Mouse (Mus musculus): ENCODE results near the gene Ttc28. TPM values are rescaled to one million over a fixed set of nuclear protein-coding genes. Genes with fewer than 3 reads are reported as not detected.

Gene Ttc28
- total and polyA plus RNA-seq, 3 experiments = 0.21 to 0.89 (median 0.28) TPM

DNA sequence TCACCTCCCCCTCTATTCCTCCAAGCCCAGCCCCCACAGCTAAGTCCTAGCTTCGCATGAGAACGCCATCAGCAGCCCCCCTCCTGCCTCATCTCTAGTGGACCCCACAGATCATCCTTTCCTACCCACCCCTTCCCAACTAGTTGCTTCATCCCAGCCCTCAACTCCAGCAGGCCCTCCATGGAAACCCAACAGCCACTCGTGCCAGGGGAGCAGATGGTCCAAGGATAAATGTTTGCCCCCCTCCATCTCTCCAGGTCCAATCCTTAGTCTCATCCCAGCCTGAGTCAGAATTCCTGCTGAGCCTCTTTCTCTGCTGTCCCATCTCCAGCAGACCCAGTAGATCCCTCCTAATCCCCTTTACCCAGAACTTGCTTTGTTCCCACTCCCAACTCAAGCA lies 36.6 kb downstream of the Ttc28 start:
- H3K4me3 ChIP-seq (replicated peaks in 1 of 3; ENCODE audit: low read depth in 2 of 3, low read length in 2 of 3, poor library complexity in 1 of 3) = no peak overlapping the region
- TF ChIP-seq USF2 (conservative IDR thresholded peaks at IDR 0.05; ENCODE audit: low read depth, low read length) (no peak), ZKSCAN1 (IDR thresholded peaks at IDR 0.05; ENCODE audit: borderline replicate concordance, low read depth, low read length) (no peak), MEF2A (IDR thresholded peaks at IDR 0.05; ENCODE audit: borderline replicate concordance, low read depth, low read length) (no peak), RAD21 (IDR thresholded peaks at IDR 0.05; ENCODE audit: low read depth, low read length) (no peak), JUN (IDR thresholded peaks at IDR 0.05; ENCODE audit: insufficient read depth, low read depth, low read length) (no peak), USF1 (IDR thresholded peaks at IDR 0.05; ENCODE audit: low read depth, low read length) (no peak), BHLHE40 (IDR thresholded peaks at IDR 0.05; ENCODE audit: low read depth, low read length) (no peak), MXI1 (IDR thresholded peaks at IDR 0.05; ENCODE audit: low read depth, low read length) (no peak), EP300 (IDR thresholded peaks at IDR 0.05; ENCODE audit: low read length) (no peak), SIN3A (IDR thresholded peaks at IDR 0.05; ENCODE audit: low read length) (no peak), TCF12 (IDR thresholded peaks at IDR 0.05; ENCODE audit: low read depth, low read length) (no peak), PAX5 (IDR thresholded peaks at IDR 0.05; ENCODE audit: low read length) (no peak), CTCF (conservative IDR thresholded peaks at IDR 0.05 in 1 of 2, IDR thresholded peaks at IDR 0.05 in 1 of 2; ENCODE audit: low read depth in 2 of 2, low read length in 2 of 2) (no peak)
- no peak overlapping the region for H3K4me2 ChIP-seq (ENCODE audit: insufficient read depth, low read depth, poor library complexity, severe bottlenecking)
- dilution Hi-C loops (cut with MboI; ENCODE audit: extremely low pct_ligation_motif_present, extremely low pct_unique_long_range_greater_than_20kb, low sequenced_read_pairs) = no loop called here
- H3K27me3 ChIP-seq (replicated peaks) = no peaks in the 10 kb centered on the region
- H3K4me1 ChIP-seq (ENCODE audit: control insufficient read depth in 1 of 2, insufficient read depth in 2 of 2) = no peaks in the 10 kb centered on the region
- no peak for DNase-seq (ENCODE audit: extremely low read depth)
- H3K79me2 ChIP-seq (replicated peaks; ENCODE audit: control insufficient read depth, extremely low read depth, insufficient read depth, poor library complexity, severe bottlenecking) = no peaks in the 10 kb centered on the region
- no peaks in the 10 kb centered on the region for H3K36me3 ChIP-seq (replicated peaks in 1 of 2; ENCODE audit: control insufficient read depth in 1 of 2, insufficient read depth in 1 of 2, low read length in 1 of 2)
- in situ Hi-C loops (cut with MboI; ENCODE audit: low pct_ligation_motif_present, low pct_unique_long_range_greater_than_20kb, low sequenced_read_pairs) = no loop called here
- H3K9me3 ChIP-seq (replicated peaks; ENCODE audit: low read length) = no peaks in the 10 kb centered on the region
- H3K9ac ChIP-seq (ENCODE audit: insufficient read depth, low read depth) = no peak overlapping the region
- no peak overlapping the region for H3K27ac ChIP-seq (ENCODE audit: insufficient read depth, low read depth)

DNA sequence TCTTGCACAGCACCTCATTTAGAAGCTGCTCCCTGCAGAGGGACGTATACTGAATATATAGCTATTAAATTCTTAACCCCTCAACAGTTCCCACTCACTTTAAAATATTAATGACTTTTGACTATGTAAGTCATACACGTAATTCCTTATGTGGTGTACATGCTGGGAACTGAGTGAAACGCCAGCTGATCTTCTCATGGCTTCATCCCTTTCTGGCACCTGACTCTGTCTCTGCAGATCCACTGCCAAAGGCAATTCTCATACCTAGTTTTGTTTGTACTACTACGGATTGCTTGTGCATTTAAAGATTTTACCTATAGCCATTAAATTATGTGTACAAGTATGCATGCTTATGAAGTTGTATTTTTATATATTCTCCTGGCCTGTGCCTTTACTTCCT lies 39.9 kb downstream of the Ttc28 start:
- Histone ChIP-seq H3K4me3 (replicated peaks in 1 of 3; ENCODE audit: low read depth in 2 of 3, low read length in 2 of 3, poor library complexity in 1 of 3) (no peak overlapping the region), H3K36me3 (replicated peaks in 1 of 2; ENCODE audit: control insufficient read depth in 1 of 2, insufficient read depth in 1 of 2, low read length in 1 of 2) (no peaks in the 10 kb centered on the region), H3K9me3 (replicated peaks; ENCODE audit: low read length) (no peaks in the 10 kb centered on the region), H3K9ac (ENCODE audit: insufficient read depth, low read depth) (no peak overlapping the region), H3K27me3 (replicated peaks) (no peaks in the 10 kb centered on the region), H3K79me2 (replicated peaks; ENCODE audit: control insufficient read depth, extremely low read depth, insufficient read depth, poor library complexity, severe bottlenecking) (no peaks in the 10 kb centered on the region), H3K4me2 (ENCODE audit: insufficient read depth, low read depth, poor library complexity, severe bottlenecking) (no peak overlapping the region), H3K27ac (ENCODE audit: insufficient read depth, low read depth) (no peak overlapping the region), H3K4me1 (ENCODE audit: control insufficient read depth in 1 of 2, insufficient read depth in 2 of 2) (no peaks in the 10 kb centered on the region)
- dilution Hi-C loops (cut with MboI; ENCODE audit: extremely low pct_ligation_motif_present, extremely low pct_unique_long_range_greater_than_20kb, low sequenced_read_pairs) = no loop called here
- no peak for DNase-seq (ENCODE audit: extremely low read depth)
- no peak for TF ChIP-seq MYC (IDR thresholded peaks at IDR 0.05; ENCODE audit: low read depth, low read length)
- TF ChIP-seq MEF2A (IDR thresholded peaks at IDR 0.05; ENCODE audit: borderline replicate concordance, low read depth, low read length) = no peak
- no peak for TF ChIP-seq SIN3A (IDR thresholded peaks at IDR 0.05; ENCODE audit: low read length)
- no peak for TF ChIP-seq ZC3H11A (IDR thresholded peaks at IDR 0.05; ENCODE audit: low read depth, low read length)
- no peak for TF ChIP-seq MAX (IDR thresholded peaks at IDR 0.05; ENCODE audit: low read length)
- TF ChIP-seq NELFE (IDR thresholded peaks at IDR 0.05; ENCODE audit: low read depth, low read length) = no peak
- TF ChIP-seq ZNF384 (IDR thresholded peaks at IDR 0.05; ENCODE audit: low read depth, low read length) = no peak
- TF ChIP-seq CHD2 (IDR thresholded peaks at IDR 0.05; ENCODE audit: low read length) = no peak
- TF ChIP-seq RAD21 (IDR thresholded peaks at IDR 0.05; ENCODE audit: low read depth, low read length) = no peak
- no peak for TF ChIP-seq MXI1 (IDR thresholded peaks at IDR 0.05; ENCODE audit: low read depth, low read length)
- no peak for TF ChIP-seq EP300 (IDR thresholded peaks at IDR 0.05; ENCODE audit: low read length)
- no peak for TF ChIP-seq PAX5 (IDR thresholded peaks at IDR 0.05; ENCODE audit: low read length)
- no peak for TF ChIP-seq MAZ (IDR thresholded peaks at IDR 0.05; ENCODE audit: low read depth, low read length)
- TF ChIP-seq USF2 (conservative IDR thresholded peaks at IDR 0.05; ENCODE audit: low read depth, low read length) = no peak
- no peak for TF ChIP-seq JUN (IDR thresholded peaks at IDR 0.05; ENCODE audit: insufficient read depth, low read depth, low read length)
- TF ChIP-seq RCOR1 (conservative IDR thresholded peaks at IDR 0.05; ENCODE audit: low read depth, low read length) = no peak
- TF ChIP-seq CTCF (conservative IDR thresholded peaks at IDR 0.05 in 1 of 2, IDR thresholded peaks at IDR 0.05 in 1 of 2; ENCODE audit: low read depth in 2 of 2, low read length in 2 of 2) = no peak
- no peak for TF ChIP-seq IRF4 (IDR thresholded peaks at IDR 0.05; ENCODE audit: low read depth, low read length)
- no peak for TF ChIP-seq MAFK (IDR thresholded peaks at IDR 0.05; ENCODE audit: insufficient replicate concordance, low read length)
- no peak for TF ChIP-seq CHD1 (IDR thresholded peaks at IDR 0.05; ENCODE audit: low read depth, low read length)
- in situ Hi-C loops (cut with MboI; ENCODE audit: low pct_ligation_motif_present, low pct_unique_long_range_greater_than_20kb, low sequenced_read_pairs) = no loop called here

Data from CH12.LX (cell line).